Mouse (Mus musculus) heart, postnatal 36 days (tissue): ENCODE measurements at regions not wholly inside any gene's neighbourhood (a gene's known extent, or its start where the extent isn't known, plus 50 kb on each side); places are given as distances from the start of the nearest gene placed in this dataset.

Source experiments
- DNase-seq, 2 experiments: peaks; one replicate each; pipeline ENCODE4 v3.0.0; 2021 to 2022
- intact Hi-C: fragments of 180-260 bp; cut with DNase I; formaldehyde crosslinking; loops from one replicate; pipeline ENCODE4 v1.15.1; 2025

GRCm38 (mm10) chr15:38607368-38607767 is 1182.0 kb downstream of the 4930447A16Rik start:
- intact Hi-C loops, result loop anchor here (5.0 kb wide), 2 partner anchors 110 to 325 kb away; no protein-coding TSS in a partner anchor
- DNase-seq, result no peak

- intact Hi-C loops, result loop anchor here (5.0 kb wide), 2 partner anchors 111 to 326 kb away; no protein-coding TSS in a partner anchor
- no peak for DNase-seq
Measured at GRCm38 (mm10) chr15:38608207-38608870, 1183.0 kb downstream of the 4930447A16Rik start.

GRCm38 (mm10) chr15:38609522-38609921 is 1184.2 kb downstream of the 4930447A16Rik start:
- intact Hi-C loops, result loop anchor here (5.0 kb wide), 2 partner anchors 112 to 327 kb away; no protein-coding TSS in a partner anchor
- DNase-seq, result no peak
